Comparison of ENCODE assay signal across 21 mouse cellular contexts in genomic region chr4:83302123-83302737, GRCm38 (mm10). TPM values are rescaled to one million over a fixed set of nuclear protein-coding genes. Genes with fewer than 3 reads are reported as not detected.
DNase-seq lines count a peak whose midpoint lies in the region; ATAC-seq lines count a peak whose summit lies in the region.
"Had no signal": no experiment of that assay in that cellular context is flagged by ENCODE, and none has a peak within 500 bp of the region (broad histone marks: within the 10 kb centered on the region; RNA-seq: fewer than 3 reads in every experiment).

No protein-coding gene starts in this region.

- no peaks in the 10 kb centered on the region for H3K36me3 ChIP-seq in kidney, embryonic 16.5 days (ENCODE audit: insufficient read depth, low read length)
- H3K36me3 ChIP-seq: limb, embryonic 13.5 days; liver, embryonic 12.5 days; midbrain, embryonic 12.5 days had no signal

- peak; percentile 6 for DNase-seq in adrenal gland, postnatal 14 days
- no peak for DNase-seq in adrenal gland, postnatal 36 days
- DNase-seq in kidney, postnatal 4 days, result no peak
- DNase-seq in 3T3-L1 (ENCODE audit: low read depth, low spot score), result peak; percentile 80
- peak; percentile 72 for DNase-seq in NIH3T3 (ENCODE audit: low read depth)
- DNase-seq in embryo, embryonic 11 days, result no peak
- DNase-seq: cerebellum, adult 9-10 months; forebrain, postnatal 0 days; lung, adult 18-20 months; lung, postnatal 10 days; right cerebral cortex, postnatal 14 days; thymus, postnatal 25 days had no signal

- ATAC-seq in kidney, embryonic 16.5 days (ENCODE audit: low FRiP score, low TSS enrichment), result peak; percentile 16; the same call in 1 of the 2 replicates
- no peak for ATAC-seq in CD4-positive, CD25-positive, alpha-beta regulatory T cell, adult 4 months
- ATAC-seq: forebrain, postnatal 0 days; intestine, postnatal 0 days; liver, embryonic 12.5 days had no signal

- 91% methylated on average over 16 of the region's 16 CpGs for WGBS in kidney, embryonic 16.5 days

- peaks cover 5% of the 10 kb centered on the region; the same call in 1 of the 2 replicates for H3K4me1 ChIP-seq in kidney, embryonic 16.5 days (ENCODE audit: insufficient read depth, low read length)
- H3K4me1 ChIP-seq: liver, embryonic 12.5 days had no signal

- H3K27ac ChIP-seq in kidney, embryonic 16.5 days (ENCODE audit: low read length), result no peak overlapping the region
- H3K27ac ChIP-seq: hindbrain, postnatal 0 days; limb, embryonic 13.5 days; liver, embryonic 12.5 days; midbrain, embryonic 12.5 days had no signal

- H3K27me3 ChIP-seq in kidney, embryonic 16.5 days (ENCODE audit: insufficient read depth, low read length), result no peaks in the 10 kb centered on the region
- H3K27me3 ChIP-seq: limb, embryonic 13.5 days; liver, embryonic 12.5 days; midbrain, embryonic 12.5 days; Patski had no signal

- no peak overlapping the region for H3K4me3 ChIP-seq in kidney, embryonic 16.5 days (ENCODE audit: low read length)
- H3K4me3 ChIP-seq: limb, embryonic 13.5 days; liver, embryonic 12.5 days; midbrain, embryonic 12.5 days had no signal

- no peak overlapping the region for H3K9ac ChIP-seq in kidney, embryonic 16.5 days (replicated peaks; ENCODE audit: low read length)
- H3K9ac ChIP-seq: forebrain, postnatal 0 days; limb, embryonic 13.5 days; liver, embryonic 12.5 days; midbrain, embryonic 12.5 days had no signal

- no peak overlapping the region for H3K4me2 ChIP-seq in kidney, embryonic 16.5 days (replicated peaks; ENCODE audit: low read depth, low read length)
- H3K4me2 ChIP-seq: heart, embryonic 11.5 days; limb, embryonic 13.5 days; liver, embryonic 12.5 days; midbrain, embryonic 12.5 days had no signal

- no peaks in the 10 kb centered on the region for H3K9me3 ChIP-seq in kidney, embryonic 16.5 days (ENCODE audit: low read length)
- H3K9me3 ChIP-seq: limb, embryonic 13.5 days; liver, embryonic 12.5 days; midbrain, embryonic 12.5 days had no signal

RNA-seq across cellular contexts. Expression of gene Ttc39b, which starts 21.8 kb away (rescaled TPM):
- 18.7 and 19.1 TPM in 2 replicates for total RNA-seq in adrenal gland, postnatal 14 days (2021)
- total RNA-seq in adrenal gland, postnatal 36 days (2021), result 10 to 100 TPM; 20.9 TPM
- polyA plus RNA-seq in kidney, embryonic 16.5 days (2015; fragmentation: Nextera tagmentation; extraction: Ambion mirVana), result 2.6 and 3.2 TPM in 2 replicates
- 100 to 1,000 TPM in 1 of 2 experiments, 10 to 100 TPM in 1; 90.9 to 104 TPM for polyA plus RNA-seq in CD4-positive, CD25-positive, alpha-beta regulatory T cell, adult 4 months (2017; shearing (Covaris generic))

Comparison
In these comparisons a context has a peak if more than half of its experiments do, and no peak if none do; other contexts are left out.
1. DNase-seq: peak in adrenal gland, postnatal 14 days (single experiment), 3T3-L1 (single experiment) and NIH3T3 (single experiment); none in adrenal gland, postnatal 36 days (0 of 2), kidney, postnatal 4 days (0 of 2) and embryo, embryonic 11 days (single experiment).